Mouse (Mus musculus) urinary bladder, postnatal 14 days (tissue): ENCODE measurements around the gene Dnm1.
A peak's percentile ranks its signal among the peaks of the same experiment; 100 is the strongest.

Experiments used
- DNase-seq: peaks from one replicate; pipeline ENCODE4 v3.0.0; 2021; ENCODE audit warnings: low spot score

Gene Dnm1

DNA sequence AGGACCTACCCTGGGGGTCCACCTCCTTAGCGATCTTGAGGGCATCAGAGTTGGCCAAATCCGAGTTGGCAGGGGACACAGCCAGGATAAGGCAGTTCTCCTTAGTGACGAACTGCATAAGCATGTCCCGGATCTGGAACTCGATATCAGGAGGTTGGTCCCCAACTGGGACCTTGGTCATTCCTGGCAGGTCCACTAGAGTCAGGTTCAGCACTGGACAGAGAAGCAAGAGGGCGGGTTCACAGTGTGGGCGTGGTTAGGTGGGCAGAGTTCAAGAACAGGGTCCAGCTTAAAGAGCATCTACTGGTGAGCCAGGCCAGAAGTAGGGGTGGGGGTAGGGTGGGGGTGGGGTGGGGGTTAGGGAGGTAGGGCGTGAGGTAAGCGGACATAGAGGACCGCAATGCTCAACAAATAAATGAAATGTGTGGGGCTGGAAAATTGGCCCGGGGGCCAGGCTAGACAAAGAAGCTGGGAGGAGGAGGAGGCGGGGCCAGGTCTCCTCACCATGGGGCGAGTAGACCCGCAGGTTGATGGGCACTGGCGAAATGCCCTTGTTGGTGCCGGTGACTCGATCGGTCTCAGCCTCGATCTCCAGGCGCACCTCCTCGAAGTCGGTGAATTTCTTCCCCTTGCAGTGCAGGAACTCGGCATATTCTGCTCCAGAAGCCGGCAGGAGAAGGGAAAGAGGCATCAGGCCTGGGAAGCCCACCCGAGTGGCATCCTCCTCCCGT is 13.1 kb downstream of the Dnm1 start:
- DNase-seq = no peak

DNA sequence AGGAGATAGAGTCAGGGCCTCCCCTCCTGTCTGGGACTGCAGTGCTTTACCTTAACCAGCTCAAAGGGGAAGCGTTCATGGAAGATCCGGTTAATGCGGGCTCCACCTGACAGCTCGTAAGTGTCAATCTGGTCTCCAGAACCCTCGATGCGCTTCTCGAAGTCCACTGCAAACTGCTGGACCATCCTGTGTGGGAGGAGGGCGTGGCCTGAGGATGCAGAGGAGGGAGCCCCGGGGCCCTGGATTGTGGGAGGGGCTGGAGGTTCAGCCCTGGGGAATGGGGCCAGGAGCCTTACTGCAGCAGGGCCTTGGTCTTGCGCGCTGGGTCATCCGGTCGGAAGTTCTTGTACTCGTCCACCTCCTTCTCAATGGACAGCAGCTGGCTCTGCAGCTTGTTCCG is 17.2 kb downstream of the Dnm1 start:
- peak; percentile 48 for DNase-seq

DNA sequence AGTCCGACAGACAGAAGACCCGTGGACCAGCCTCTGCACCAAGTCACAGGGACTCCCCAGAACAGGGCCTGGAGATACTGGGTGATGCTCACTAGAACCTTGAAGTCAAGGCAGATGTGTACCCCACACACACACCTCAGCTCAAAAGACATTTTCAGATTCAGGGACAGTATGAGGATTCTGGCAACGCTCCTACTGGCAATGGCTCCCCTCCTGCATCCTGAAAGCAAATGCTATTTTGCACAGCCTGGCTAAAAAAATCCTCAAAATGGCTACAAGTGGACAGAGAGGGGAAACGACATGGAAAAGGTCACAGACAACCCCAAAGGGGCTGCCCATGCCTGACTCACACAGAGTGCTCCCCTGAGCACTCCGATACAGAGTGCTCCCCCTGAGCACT is 21.0 kb downstream of the Dnm1 start:
- no peak for DNase-seq

DNA sequence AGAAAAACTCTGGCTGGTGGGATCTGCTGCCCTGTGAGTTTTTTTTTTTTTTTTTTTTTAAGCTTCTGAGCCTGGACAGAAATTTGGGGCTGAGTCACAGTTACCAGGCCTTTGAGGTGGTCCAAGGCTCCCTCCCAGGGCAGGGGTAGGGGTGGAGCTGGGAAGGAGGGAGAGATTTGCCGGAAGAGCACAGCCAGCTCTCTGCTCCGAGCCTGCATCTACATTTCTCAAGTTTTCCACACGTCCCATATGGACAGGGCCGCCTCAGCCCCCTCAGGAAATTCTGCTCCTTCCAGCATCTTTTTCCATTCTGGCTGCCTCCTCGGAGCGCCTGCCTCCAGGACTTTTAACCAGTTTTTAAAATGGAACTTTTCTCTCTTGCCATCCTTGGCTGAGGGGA is 23.6 kb downstream of the Dnm1 start:
- DNase-seq = no peak

DNA sequence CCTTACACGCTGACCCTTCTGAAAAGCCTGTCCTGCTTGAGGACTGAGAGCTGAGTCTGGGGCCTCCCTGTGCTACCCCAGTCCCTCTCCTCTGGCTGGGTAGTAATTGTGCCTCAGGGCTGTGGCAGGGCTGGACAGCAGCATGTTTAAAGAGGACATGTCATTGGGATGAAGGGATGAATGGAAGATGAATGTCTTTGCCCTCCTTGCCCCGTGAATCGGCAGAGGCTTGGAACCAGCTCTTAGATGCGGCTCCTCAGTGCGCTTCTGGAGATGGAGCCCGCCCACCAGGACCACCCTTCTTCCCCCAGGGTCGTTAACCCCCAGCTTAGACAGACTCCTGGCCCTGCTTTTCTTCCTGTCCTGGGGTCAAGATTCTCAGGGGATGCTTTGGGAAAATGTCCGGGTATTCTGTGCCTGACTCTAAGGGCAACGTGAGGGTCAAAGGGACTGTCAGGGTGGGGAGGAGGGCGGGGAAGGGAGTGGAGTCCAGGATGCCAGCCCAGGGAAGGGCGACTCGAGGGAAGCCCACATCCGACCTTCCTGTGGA is 24.2 kb downstream of the Dnm1 start:
- no peak for DNase-seq

DNA sequence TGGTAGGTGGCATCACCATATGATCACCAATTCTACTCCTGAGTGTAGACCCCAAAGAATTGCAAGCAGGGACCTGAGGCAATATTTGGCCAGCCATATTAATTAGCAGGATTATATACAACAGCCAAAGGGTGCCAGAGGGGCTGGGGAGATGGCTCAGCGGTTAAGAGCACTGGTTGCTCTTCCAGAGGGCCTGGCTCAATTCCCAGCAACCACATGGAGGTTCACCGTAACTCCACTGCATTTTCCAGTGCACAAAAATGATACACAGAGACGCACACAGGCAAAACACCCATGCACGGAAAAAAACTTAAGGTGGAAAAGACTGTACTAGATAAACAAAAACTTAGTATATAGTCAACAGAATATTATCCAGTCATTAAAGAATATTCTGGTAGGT is 25.9 kb downstream of the Dnm1 start:
- DNase-seq = no peak

DNA sequence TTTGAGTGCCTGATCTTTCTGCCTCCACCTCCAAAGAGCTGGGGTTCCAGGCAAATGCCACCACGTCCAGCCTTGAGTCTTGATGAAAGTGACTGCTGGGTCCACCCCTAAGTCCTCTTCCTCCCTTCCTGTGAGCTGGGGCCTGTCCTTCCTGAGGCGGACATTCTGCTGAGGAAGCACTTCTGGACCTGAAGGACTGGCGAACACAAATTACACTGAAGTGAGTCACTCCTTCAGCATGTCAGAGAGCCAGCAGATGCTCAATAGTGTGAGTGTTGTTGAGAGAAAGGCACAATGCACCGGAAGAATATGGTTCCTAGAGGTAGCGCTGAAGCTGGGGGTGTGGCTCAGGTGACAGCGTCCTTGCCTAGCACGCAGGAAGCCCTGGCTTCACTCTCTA is 27.8 kb downstream of the Dnm1 start:
- peak; percentile 46 for DNase-seq

DNA sequence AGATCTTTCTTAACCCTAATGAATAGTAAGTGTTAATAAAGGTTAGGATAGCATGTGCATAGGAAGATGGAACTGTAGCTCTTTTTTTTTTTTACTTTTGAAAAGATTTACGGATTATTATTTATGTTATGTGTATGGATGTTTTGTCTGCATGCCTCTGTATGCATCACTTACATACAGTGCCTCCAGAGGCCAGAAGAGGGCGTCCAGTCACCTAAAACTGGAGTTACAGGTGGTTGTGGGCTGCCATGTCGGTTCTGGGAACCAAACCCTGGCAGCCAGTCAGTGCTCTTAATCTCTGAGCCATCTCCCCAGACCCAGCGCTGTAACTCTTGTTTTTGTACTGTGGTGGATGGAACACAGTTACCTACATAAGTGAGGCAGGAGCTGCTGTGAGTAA is 28.8 kb downstream of the Dnm1 start:
- DNase-seq = no peak

DNA sequence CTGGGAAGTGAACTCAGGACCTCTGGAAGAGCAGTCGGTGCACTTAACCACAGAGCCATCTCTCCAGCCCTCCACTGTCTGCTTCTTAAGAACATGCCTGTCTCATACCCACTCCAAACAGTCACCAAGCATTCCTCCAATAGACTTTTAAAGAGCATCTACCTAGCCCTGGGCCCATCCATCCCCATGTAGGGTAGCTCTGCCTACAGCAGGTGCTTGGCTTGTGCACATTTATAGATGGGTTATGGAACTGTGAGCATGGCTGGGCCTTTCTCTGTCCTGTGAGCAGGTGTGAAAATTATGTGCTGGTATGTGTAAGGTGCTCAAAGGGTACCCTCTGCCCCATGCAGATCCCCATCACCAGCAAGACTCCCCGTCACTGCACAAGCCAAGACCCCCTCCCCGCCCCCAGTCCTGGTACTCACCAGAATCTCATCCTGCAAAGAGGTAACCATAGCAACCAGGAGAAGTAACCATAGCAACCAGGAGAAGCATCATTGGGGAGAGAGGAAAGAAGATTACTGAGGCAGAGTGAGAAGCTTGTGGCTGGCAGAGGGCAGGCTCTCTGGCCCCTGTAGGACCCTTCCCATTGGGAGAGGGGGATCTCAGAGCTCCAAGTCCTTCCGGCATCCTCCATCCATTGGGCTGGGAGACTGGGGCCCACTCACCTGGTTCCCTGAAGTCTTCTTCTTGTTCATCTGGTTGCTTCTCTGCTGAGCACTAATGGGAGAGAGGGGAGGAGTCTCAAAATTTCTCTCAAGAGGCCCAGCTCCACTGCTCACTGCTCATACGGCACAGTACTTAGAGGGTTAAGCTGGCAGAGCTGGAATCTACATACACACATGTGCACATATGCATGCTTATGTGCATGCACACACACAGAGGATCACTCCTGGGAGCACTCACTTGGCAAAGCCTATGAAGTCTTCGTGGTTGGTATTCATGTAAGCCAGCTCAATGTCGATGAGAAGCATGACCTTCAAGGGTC is 30.1 kb downstream of the Dnm1 start:
- no peak for DNase-seq

DNA sequence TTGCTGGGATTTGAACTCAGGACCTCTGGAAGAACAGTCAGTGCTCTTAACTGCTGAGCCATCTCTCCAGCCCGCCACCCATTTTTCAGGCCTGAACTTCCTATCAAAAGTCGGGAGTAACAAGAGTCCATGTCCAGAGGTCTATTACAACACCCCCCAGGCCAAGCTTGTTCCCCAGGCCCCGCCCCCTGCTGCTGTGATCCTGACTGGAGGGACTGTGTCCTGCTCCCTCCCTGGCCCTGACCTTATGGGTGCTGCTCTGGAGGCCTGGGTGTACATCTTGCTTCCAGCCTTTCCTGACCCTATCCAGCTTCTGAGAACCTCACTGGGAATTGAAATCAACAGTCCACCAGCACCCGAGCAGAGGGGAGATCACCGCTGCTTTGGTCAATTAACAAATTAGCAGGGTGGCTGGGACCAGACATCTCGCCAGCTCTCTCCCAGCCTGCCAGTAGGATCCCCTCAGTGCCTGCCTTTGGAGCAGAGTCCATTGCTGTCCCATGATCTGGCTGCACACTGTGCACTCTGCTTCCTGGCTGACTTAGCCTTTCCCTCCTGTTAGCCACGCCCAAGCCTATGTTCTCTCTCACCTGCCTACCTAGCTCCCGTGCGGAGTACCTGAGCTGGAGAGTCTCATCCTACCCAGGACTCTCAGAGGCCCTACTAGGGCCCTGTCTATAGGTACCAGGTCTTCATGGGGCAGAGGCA is 31.4 kb downstream of the Dnm1 start:
- DNase-seq = no peak

DNA sequence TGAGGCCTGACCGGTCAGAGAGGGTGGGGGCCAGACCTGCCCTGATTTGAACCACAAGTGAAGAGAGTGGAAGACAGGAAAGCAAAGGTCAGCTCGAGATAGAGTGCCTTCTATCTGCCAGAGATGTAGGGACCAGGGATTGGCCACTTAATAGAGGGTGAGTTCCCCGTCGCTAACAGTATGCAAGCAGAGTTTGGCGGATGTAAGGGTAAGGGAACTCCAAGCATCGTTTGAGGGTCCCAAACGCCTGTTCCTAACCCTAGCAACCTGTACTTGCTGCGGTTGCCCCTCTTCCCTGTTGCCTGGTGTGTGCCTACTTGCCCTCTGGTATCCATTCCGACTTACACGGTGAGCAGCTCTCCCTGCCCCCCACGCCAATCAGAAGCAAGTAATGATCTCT is 32.4 kb downstream of the Dnm1 start:
- DNase-seq = no peak

DNA sequence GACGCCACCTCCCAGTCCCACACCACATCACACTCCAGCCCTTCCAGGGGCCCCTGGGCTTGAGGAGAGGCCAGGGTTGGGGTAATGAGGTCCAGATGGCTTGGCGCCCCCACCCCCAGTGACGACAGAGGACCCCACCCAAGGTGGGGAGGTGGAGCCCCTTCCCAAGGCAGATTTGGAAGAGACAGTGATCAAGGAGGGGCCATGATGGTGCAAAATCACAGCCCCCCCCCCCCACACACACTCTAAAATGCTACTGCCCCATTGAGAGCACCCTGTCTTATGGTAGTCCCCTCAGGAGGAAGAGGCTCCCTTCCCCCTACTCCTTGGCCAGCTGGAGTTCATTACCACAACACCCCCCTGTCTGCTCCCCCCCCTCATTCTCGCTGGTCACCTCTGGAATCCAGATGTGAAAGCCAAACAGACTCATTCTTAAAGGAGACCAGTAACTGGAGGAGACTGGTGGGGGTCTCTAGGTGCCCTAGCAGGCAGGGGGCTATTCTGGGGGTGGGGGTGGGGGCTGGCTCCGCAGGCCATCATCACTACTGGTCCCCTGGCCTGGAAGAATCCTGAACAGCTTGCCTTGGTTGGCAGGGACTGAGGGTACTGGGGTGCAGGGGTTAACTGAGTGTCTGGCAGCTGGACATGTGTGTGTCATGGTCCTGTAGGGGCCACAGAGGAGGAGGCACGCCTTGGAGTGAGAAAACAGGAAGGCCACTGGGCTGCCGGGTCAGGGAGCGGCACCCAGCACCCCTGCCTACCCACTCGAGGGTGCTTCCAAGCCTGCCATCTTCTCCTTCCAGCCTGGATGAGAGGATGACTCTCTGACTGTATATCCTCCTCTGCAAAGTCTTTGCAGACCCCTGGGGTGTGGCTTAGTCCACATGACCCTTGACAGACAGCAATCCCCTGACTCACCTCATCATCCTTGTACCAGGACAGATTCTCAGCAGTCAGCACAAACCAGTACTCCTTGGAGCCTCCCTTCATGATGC is 33.3 kb downstream of the Dnm1 start:
- peak; percentile 62 for DNase-seq

DNA sequence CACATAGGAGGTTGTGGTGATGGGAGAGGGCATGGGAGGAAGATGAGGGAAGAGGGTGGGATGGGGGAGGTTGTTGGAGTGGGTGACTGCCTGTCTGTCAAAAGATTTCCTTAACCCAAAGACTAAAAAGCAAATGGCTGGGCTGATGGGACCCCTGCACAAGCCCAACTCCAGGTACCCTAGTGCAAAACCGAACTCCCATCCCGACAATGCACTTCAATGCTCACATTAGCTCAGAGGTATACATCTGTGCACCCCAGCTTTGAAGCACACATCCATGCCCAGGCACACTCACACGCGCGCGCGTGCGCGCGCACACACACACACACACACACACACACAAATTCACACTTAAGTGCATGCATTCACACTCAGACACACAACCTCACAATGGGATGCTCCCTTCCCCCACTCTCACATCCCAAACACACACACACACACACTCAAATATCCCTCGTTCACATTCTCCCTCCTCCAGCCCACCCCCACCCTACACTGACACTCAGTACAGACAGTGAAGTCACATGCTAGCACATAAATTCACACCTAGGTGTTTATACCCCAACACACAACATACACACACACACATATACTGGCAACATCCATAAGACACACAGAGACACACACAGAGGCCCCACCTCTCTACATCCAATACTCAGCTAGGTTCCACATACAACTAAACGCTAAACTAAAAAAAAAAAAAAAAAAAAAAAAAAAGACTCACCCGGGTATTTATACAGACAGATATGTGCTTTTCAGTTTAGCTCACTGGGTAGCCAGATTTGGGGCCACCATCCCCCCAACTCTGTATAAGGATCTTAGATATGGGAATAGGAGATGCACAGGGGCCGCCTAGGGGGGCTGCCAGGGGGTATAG is 34.2 kb downstream of the Dnm1 start:
- no peak for DNase-seq

DNA sequence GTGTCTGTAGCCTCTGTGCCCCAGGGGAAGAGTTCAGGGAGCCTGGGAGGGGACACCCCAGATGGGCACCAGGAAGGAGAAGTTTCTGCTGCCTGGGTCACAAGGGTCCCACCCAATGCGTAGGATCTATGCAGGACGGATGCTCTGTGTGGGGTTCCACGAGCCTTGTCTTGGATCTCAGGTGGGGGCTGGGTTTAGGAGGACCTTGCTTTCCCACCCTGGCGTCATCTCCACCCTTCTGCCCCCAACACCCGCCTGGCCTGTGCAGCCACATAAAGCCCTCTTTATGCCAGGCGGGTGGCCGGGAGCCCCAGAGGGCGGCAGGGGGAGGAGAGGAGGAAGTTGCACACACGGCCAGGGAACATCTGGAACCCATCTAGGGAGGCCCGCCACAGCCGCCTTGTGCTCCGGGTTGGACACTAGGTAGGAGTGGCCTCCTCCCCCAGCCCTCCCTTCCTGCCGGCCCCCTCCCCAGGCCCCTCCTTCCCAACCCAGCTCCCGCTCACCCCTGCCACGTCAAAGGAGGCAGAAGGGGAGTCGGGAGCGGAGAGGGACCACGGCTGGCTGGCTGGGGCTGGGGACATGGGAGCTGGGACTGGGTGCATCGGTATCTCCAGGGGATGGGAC is 35.2 kb downstream of the Dnm1 start:
- DNase-seq = peak; percentile 74

DNA sequence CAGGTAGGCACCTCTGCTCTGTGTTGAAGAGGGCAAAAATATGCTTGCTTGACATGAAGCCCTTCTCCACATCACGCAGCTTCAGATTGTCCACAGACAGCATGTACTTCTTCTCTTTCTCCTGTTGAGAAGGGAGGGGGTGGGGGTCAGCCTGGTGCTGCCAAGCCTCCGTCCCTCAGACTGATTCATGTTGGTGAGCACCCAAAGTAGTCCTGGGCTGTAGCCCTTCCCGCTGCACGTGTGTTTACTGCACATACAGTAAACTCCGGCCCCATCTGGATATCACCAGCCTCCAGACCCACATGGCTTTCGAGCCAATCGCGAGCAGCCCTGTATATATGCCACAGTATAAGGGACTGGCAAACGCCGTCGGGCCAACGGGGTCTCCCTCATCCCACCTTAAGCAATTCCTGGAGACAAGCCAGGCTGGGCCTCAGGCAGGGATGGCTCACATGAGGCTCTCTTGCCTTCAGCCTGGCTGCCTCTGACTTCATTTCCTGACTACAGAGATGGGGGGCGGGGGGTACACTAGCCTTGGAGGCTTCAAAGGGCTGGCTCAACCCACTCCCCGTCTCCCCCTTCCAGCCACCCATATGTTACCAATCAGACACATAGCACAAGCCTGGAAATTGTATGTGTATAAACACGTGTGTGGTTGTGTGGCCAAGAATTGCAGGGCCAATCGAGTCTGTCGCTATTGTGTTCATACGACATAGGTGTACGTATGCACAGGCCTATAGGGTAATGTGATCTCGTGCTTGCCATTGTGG is 36.1 kb downstream of the Dnm1 start:
- DNase-seq = peak; percentile 29

DNA sequence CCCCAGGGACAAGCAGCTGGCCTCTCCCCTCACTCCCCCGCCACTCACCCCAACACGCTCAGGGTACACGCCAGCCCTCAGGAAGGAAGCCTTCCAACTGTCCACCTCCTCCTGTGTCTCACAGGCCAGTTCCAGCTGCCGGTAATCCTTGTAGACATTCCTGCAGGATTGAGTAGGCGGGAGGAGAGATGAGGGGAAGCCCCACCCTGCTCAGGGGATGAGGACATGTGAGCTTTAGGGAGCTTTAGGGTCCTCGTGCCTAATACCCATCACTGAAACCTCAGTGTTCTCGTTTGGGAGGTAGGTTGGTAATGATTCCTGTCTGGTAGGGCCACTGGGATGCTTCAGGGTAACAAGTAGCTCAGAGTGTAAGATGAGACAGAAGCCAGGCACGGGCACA is 37.4 kb downstream of the Dnm1 start:
- peak; percentile 64 for DNase-seq

DNA sequence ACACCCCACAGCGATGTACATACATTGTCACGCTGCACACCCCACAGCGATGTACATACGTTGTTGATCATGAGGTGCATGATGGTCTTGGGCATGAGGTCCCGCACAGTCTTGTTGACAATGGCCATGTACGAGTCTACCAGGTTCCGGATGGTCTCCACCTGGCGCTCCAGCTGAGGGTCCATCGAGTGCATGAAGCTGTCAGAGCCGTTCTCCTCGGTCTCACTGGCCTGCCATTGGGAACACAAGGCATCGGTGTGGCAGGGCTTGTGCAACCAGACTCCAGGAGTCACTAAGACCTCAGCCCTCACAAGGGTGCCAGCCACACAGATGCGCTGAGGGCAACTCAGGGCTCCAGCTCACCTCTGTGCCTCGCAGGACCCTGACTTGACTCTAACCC is 38.3 kb downstream of the Dnm1 start:
- DNase-seq = no peak

DNA sequence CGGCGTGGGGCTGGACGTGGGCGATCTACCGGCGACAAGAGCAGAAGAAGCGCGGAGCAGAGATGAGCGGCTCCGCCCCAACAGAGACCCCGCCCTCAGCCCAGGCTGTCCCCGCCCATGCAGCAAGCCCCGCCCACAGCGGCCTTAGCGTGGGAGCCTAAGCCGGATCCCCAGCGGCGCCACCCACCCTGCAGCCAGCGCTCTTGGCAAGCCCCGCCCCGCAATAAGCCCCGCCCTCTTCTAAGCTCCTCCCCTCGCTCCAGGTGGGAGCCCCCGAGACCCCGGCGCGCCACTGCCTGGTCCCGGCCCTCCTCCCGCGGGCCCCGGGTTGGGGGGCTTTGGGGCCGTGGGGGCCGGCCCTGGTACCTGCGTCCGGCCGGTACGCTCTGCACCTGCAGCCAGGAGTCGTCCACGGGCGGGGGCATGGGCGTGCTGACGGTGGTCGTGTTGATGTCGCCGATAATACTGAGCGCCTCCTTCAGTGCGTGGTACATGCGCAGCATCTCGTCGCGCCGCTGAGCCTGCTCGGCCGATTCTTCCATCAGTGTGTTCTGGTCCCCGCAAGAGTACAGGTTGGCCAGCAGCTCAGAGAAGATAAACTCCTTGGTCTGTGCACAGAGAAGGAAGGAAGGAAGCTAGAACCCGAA is 40.7 kb downstream of the Dnm1 start:
- DNase-seq = peak; percentile 89
